Mouse (Mus musculus) spleen, adult 2 months (tissue): ENCODE data around the gene Tbccd1.

ENCODE experiments used
- CTCF ChIP-seq: fragments of 200-500 bp; IDR thresholded peaks from 2 replicates; pipeline ENCODE4 v1.5.1; 2011; ENCODE audit warnings: mild to moderate bottlenecking, inconsistent platforms; ENCODE audit not compliant: insufficient read depth, insufficient read length, insufficient replicate concordance; ENCODE audit errors: extremely low read depth
- POLR2A ChIP-seq: fragments of 200-500 bp; IDR thresholded peaks from 2 replicates; pipeline ENCODE4 v1.6.1; 2011; ENCODE audit warnings: low read depth, low read length, inconsistent platforms

DNA sequence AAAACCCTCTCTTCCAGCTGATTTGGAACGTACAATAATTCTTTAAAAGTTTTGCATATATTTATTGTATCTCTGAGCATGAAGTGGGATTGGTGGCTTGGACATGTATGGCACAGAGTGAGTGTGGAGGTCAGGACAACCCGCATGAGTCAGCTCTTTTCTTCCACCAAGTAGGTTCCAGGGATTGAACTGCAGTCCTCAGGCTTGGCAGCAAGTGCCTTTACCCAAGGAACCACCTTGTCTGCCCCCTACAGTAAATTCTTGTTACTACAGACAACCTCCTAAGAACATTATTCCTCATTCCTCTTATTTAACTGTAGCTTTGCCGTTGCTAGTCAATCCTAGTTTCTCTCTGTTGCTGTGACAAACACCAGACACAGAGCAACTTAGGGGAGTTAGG, 90.1 kb downstream of the Tbccd1 start:
- no peak for TF ChIP-seq CTCF
- no peak for TF ChIP-seq POLR2A
